Mouse (Mus musculus) G1E (cell line): ENCODE measurements around the gene Cgnl1.

ENCODE experiments used
- CTCF ChIP-seq: IDR thresholded peaks from 2 replicates; pipeline ENCODE4 v1.5.1; 2012; ENCODE audit warnings: low read depth, low read length, inconsistent platforms, mixed read lengths
- GATA1 ChIP-seq: IDR thresholded peaks from 2 replicates; pipeline ENCODE4 v1.6.1; 2012; ENCODE audit warnings: borderline replicate concordance, low read length, inconsistent platforms, mixed read lengths
- GATA2 ChIP-seq: IDR thresholded peaks from 2 replicates; pipeline ENCODE4 v1.6.1; 2012; ENCODE audit warnings: low read depth, low read length, inconsistent platforms, borderline replicate concordance
- POLR2AphosphoS5 ChIP-seq: IDR thresholded peaks from 2 replicates; pipeline ENCODE4 v1.6.1; 2012; ENCODE audit warnings: low read depth, low read length, inconsistent platforms; ENCODE audit not compliant: insufficient replicate concordance
- TAL1 ChIP-seq: conservative IDR thresholded peaks from 2 replicates; pipeline ENCODE4 v1.6.1; 2012; ENCODE audit warnings: low read depth, low read length, inconsistent platforms, mixed read lengths

- TF ChIP-seq CTCF: no peak
- TF ChIP-seq GATA1: no peak
- no peak for TF ChIP-seq TAL1
- TF ChIP-seq POLR2AphosphoS5: no peak
- no peak for TF ChIP-seq GATA2
These were observed 37.3 kb upstream of the Cgnl1 start for GRCm38 (mm10) chr9:71808640-71809254.
